Mouse (Mus musculus) gastrocnemius, postnatal 14 days (tissue): ENCODE measurements around the gene Svop. TPM values are rescaled to one million over a fixed set of nuclear protein-coding genes. Genes with fewer than 3 reads are reported as not detected.
A peak's percentile ranks its signal among the peaks of the same experiment; 100 is the strongest.

ENCODE experiments used
- DNase-seq: peaks from one replicate; pipeline ENCODE4 v3.0.0; 2021; ENCODE audit warnings: mixed read lengths
- intact Hi-C: fragments of 180-260 bp; cut with DNase I; formaldehyde crosslinking; loops from one replicate; pipeline ENCODE4 v1.15.1; 2025; ENCODE audit warnings: low total_unique reads
- long read RNA-seq, 2 experiments: library from polyadenylated mRNA; stranded (forward); transcript quantifications; one replicate each; pipeline ENCODE4 v2.0.0; 2021
- total RNA-seq, 2 experiments: library from RNA; stranded (reverse); gene quantifications; 2 replicates each; pipeline ENCODE4 v1.2.3; 2021

Svop gene
- not detected for total RNA-seq
- long read RNA-seq, experiment 1, result 0 reads
- long read RNA-seq, experiment 2, result 0 reads

DNA sequence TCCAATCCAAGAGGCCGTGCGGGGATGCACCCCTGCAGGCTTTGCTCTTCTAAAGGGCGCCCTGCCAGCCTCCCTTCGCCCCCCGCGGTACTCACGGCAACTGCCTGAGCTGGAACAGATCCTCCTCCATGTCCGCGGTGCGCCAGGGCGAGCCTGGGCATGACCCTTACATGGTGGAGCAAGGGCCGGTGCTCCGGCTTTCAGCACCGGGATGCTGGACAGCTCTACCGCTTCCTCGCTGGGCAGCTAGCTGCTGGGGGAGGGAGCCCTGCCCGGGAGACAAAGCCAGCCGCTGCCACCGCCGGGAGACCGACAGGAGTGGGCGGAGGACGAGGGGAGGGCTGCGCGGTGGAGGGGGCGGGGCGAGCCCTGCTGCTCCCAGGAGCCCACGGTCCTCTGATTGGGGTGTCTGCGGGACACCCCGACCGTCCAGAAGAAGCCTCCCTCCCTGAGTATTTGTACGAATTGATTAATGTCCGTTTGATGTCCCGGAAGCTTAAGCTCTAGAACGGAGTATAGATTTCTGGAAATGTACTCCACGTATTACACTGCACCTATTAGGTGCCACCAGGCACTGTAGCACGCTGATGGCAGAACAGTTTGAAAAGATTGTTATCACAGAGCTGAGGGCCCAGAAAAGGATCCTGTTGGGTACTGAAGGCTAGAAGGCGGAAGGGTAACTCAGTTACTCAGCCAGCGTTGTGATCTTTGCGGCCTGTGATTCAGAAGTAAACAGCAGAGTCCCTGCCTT, at the start of gene Svop:
TSS of gene Svop (minus strand) at position 514 of the 751 bp plus-strand sequence.
- intact Hi-C loops, result no loop called here
- peak; percentile 82 for DNase-seq

DNA sequence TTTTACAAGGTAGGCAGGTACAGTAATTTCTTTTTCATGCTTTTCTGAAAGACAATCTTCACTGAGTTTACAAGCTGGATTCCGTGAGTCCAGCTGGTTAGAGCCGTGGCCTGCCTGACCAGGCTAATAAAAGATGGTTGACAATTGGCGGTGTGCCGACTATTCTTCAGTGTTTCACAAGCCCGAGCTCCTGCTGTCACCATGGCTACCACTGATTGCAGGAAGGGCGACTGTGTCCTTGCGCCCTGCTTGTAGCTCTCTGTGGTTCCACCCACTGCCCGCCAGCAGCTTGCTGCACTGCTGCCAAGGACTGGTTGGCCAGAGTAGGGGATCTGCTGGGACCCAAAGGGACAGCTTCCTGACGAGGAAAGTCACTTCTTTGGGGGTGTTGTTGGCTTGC, 47.8 kb upstream of the Svop start:
- intact Hi-C loops, result no loop called here
- peak; percentile 83 for DNase-seq

DNA sequence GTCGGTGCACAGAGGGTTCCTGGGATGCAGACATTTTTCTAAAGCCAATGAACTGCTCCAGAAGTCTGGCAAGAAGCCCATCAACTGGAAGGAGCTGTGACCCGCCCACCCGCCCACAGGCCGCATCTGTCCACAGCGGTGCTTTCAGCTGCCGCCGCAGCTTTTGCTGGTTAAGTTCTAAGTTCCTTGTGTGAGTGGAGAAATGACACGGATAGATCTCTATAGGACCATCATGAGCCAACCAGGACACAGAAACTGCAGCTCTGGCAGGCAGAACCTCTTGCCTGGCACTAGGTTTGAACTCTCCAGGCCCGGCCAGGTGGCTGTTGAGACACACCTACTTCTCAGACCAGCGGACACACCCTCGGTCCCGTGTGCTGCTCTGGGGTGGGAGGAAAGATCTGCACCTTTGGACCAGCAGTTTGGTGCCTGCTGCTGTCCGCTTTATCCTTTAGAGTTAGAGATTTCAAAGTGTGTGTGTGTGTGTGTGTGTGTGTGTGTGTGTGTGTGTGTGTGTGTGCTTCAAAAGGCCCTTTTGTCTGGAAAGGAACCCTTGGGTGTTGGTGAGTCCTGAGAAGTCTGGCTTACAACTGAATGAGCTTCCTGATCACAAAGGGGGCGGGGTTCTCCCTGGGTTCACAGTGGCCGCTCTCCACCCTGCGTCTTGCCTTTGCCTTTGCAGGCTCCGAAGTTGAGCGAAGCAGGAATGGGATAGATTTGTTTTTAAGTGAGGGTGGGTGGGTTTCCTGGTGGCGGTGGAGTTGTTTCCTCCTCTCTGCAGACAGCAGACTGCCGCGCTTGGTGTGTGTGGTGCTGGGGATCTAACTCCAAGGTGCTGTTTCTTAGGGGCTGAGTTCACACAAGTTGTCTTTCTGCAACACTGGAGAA, 47.2 kb upstream of the Svop start:
- intact Hi-C loops, result no loop called here
- no peak for DNase-seq

DNA sequence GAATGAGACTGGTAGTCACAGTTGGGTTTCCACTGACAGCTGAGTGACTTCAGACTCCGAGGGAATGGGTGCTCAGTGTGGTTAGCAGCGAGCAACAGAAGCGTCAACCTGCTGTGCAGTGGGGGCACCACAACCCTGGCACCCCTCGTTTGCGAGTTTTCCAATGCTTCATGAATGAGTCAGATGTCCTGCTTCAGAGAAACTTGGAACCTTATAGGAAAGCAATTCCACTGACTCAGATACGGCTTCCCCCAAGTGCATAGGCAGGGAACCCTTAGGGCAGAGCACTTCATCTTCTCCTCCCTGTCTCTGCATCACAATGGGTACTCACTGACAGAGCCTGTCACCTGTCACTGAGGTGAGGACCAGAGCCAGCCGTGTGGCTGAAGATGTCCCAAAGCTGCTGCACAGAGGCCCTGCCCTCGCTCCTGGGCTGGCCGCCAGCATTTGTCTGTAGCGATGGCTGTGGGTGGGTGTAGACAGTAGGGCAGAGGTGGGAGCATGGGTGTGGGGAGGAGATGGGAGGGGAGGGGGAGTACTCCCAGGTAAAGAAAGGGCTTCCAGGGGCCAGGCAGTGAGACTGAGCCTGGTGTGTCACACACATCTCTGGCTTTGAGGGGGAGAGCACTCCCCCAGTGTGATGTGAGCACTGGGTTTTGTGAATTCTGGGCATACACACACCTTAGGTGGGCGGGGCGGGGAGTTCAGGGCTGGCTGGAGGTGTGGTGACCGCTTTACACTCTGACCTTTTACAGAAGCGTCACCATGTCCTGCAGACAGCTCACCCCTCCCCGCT, 46.3 kb upstream of the Svop start:
- intact Hi-C loops, result no loop called here
- no peak for DNase-seq

DNA sequence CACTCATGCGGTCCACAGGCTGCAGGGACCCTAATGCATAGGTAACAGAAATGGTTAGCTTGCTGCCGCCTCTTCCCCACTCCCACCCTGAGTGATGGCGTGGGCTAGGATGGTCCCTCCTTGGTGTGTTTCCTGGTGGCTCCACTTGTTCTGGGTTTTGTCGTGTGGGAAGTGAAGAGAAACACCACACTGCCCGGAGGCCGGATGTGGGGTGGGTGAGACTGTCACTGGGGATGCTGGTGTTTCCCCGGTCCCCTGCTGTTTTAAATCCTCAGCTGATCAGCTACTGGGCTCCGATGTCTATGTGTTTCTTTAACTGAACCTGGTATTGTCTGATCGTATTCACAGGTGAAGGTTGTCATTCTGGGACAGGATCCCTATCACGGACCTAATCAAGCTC, 44.1 kb upstream of the Svop start:
- DNase-seq, result no peak
- intact Hi-C loops, result no loop called here

DNA sequence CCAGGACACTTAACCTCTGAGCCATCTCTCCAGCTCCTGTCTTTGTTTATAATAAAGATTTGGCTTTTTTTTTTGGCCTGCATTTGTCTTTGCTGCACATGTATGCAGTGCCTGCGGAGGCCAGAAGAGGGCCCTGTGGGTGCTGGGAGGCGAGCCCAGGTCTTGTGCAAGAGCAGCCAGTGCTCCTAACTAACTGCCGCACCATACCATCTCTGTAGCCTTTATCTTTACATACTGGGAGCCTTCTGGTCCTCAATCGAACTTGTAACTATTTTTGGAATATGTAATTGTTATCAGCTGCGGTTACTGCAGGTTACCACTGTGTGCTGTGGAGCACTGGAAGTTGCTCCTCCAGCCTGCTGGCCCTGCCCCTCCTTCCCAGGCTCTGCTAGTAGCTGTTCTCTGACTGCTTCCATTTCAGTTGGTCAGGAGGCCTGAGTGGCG, 42.7 kb upstream of the Svop start:
- peak; percentile 61 for DNase-seq
- intact Hi-C loops, result no loop called here

DNA sequence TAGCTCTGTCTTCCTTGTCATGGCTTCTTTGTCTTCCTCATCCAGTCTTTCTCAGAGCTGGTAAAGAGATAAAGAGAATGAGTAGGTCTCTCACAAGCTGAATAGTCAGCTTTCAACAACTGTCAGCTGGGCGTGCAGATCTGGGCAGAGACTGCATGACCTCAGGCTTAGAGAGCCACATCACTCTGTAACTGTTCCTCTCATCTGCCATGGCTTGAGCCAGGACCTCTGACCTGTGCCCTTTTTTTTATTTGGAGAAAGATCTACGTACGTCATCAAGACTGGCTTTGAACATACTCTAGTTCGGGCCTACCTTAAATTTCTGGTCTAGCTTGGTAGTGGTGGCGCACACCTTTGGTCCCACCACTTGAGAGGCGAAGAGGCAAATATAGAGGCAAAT, 41.5 kb upstream of the Svop start:
- intact Hi-C loops, result no loop called here
- no peak for DNase-seq

DNA sequence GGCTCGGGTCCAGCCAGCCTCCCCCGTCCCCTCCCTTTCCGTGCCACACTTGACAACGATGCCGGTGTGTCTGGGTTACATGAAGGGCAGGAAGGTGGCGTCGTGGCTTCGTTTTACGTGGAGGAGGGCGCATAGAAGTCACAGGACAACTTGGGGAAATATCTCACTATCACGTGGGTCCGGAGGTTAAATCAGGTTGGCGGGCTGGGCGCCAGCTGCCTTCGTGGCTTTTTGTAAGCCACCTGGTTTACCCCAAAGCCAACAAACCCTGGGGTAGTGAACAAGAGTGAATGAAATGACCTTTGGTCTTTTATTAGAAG, 40.1 kb upstream of the Svop start:
- intact Hi-C loops, result no loop called here
- DNase-seq, result peak; percentile 57

DNA sequence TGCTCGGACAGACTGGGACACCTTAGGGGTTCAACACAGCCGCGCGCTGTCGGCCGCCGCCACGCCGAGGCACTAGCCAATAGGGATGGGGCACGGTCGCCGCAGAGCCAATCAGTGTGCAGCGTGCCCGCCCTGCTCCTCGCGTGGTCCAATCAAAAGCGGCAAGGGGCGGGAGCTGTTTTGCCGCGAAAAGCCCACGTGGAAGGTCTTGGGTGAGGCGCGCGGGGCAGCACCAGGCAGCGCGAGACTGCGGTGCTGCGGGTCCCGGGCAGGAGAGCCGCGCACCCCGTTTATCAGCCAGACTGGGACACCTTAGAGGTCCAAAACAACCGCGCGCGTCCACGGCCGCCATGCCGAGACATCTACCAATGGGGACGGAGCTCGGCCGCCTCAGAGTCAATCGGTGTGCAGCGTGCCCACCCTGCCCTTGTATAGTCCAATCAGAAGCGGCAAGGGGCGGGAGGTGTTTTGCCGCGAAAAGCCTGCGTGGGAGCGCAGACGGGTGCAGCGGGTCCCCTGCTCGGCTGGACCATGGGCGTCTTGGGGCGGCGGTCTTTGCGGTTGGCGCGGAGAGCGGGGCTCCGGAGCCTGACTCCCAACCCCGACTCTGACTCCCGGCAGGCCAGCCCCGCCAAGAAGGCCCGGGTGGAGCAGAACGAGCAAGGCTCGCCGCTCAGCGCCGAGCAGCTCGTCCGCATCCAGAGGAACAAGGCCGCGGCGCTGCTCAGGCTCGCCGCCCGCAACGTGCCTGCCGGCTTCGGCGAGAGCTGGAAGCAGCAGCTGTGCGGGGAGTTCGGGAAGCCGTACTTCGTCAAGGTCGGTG, 39.5 kb upstream of the Svop start:
- intact Hi-C loops, result no loop called here
- DNase-seq, result peak; percentile 93

DNA sequence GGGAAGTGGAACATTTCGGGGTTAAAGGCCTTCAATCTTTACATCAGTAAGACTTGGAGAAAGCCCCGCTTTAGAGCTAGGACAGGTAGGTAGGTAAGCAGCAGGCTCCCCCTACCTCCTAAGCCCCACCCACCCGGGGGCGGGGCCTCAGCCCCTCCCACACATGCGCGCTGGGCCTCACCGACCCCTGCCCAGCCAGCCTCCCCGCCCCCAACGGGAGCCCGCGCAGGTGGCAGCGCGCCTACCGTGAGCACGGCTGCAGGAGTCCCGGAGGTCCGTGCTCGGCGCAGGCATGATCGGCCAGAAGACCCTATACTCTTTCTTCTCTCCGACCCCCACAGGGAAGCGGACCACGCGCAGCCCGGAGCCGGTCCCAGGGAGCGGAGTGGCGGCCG, 38.8 kb upstream of the Svop start, which contains the start of gene Ung:
TSS of gene Ung (plus strand) at position 176 of the 395 bp plus-strand sequence.
- intact Hi-C loops, result no loop called here
- peak; percentile 33 for DNase-seq

DNA sequence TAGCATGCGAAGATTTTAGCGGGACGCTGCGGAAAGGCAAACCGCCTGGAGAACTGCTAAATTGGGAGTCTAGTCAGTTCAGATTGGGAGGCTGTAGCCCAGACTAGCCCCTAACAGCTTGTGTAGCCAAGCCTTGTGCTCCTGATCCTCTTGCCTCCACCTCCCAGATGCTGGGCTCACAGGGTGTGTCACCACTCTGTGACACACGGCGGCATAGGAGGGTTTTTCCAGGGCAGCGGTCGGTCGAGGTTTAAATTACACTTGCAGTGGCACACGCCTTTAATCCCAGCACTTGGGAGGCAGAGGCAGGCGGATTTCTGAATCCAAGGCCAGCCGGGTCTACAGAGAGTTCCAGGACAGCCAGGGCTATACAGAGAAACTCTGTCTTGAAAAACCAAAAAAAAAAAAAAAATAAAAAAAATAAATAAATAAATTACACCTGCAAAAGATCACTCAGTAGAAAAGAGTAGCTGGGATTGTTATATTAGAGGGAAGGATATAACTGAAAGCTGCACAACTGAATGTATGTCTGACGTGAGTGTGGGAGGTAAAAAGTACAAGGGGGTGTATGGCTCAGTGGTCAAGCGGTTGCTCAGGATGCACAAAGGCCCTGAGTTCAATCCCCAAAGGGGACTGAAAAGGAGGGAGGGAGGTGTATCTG, 38.3 kb upstream of the Svop start:
- DNase-seq, result no peak
- intact Hi-C loops, result loop anchor here (5.0 kb wide), 1 partner anchor 82 kb away; no protein-coding TSS in a partner anchor

DNA sequence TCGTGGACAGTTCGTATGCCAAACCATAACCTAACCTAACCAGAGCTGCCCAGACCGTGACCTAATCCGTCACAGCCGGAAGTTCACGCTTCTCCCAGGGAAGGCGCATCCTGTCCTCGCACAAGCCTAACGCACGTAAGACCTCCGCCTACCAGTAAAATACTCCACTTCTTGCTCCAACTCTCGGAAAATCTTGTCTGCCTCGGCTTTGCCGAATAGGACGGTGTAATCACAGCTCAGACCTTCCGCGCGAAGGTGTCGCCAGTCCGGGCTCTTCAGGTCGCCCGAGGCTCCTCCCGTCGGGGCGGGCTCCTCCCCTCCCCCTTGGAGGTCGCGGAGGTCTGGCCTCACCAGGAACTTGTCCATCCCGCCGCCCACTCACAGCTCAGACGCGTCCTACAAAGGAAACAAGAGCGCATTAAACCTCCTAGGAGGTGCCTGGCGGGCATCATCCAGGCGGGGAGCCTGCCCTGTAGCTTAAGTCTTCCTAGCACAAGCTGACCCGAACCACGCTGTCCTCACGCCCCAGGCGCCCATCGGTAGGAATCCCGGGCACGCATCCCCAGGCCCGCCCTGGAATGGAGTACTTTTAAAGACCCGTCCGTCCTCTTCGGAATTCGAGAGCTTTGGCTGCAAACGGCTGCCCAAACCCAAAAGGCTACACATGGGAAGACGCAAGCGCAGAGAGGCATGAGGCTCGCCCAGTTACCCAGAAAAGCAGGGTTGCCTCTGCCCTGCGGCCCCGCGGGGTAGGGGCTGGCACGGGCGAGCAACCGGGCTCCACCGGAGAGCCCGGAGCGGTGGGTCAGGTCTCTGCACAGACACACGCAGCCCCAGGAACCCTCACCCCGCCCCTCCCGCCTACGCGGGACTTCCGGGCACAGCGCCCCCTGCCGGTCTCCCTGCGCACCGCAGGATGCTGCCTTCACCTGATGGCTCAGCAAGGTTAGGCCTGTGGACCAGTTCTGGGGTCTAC, 36.3 kb upstream of the Svop start, which contains the start of gene Alkbh2:
TSS of gene Alkbh2 (minus strand) at position 845 of the 976 bp plus-strand sequence.
- peak; percentile 80 for DNase-seq
- intact Hi-C loops, result loop anchor here (5.0 kb wide), 1 partner anchor 80 kb away; no protein-coding TSS in a partner anchor

DNA sequence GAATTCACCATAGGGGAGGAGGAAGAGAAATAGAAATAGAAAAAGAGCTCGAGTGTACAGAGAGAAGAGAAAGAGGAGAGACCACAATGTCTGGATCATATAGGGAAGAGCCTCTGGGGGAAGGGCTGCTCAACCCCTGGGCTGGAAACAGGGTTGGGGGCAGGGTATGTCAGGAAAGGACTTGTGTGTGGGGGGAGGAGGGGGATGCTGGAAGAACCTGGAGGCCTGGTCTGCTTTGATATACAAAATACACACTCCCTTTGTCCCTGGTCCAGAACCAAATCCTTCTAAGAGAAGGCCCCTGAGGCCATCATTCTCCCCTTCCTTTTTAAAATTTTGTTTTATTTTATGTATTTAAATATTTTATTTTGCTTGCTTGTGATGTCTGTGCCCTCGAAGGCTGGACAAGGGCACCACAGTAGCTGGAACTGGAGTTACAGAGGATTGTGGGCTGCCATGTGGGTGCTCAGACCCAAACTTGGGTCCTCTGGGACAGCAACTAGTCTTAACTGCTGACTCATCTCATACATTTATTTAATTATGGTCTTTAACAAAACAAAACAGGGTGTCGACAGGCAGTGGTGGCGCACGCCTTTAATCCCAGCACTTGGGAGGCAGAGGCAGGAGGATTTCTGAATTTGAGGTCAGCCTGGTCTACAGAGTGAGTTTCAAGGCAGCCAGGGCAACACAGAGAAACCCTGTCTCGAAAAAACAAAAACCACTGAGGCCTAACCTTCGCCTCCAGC, 35.3 kb upstream of the Svop start:
- intact Hi-C loops, result loop anchor here (5.0 kb wide), 1 partner anchor 79 kb away; no protein-coding TSS in a partner anchor
- no peak for DNase-seq

DNA sequence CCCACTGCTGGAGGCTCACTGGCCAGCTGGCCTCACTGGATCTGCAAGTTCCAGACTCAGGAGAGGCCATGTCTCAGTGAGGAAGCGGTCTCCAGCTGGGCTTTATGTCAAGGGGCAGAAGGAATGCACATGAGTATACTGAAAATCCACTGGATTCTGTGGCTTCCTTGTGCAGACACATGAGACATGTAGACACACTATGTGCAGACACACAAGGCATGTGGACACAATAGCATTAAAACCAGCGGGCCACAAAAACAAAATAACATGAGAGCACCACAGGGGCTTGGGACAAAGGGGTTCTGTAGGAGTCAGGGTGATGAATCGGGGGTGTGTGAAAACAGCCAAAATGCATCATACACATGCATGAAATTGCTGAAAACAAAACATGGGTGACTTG, 34.6 kb upstream of the Svop start:
- DNase-seq, result no peak
- intact Hi-C loops, result loop anchor here (5.0 kb wide), 1 partner anchor 79 kb away; no protein-coding TSS in a partner anchor

DNA sequence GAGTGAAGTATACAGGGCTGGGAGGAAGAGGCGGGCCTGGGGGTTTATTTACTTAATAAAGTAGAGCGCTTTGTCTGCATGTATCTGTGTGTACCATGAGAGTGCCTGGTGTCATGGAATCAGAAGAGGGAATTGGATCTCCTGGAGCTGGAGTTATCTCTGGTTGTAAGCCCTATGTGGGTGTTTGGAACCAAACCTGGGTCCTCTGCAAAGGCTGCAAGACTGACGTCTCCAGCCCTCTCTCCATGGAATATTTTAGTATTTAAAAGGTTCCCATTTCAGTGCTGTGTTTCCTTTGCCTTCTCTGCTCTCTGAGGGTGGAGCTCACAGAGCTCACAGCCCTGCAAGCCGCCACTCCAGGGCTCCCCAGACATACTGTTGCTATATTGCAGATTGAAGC, 28.4 kb upstream of the Svop start:
- DNase-seq, result no peak
- intact Hi-C loops, result no loop called here

DNA sequence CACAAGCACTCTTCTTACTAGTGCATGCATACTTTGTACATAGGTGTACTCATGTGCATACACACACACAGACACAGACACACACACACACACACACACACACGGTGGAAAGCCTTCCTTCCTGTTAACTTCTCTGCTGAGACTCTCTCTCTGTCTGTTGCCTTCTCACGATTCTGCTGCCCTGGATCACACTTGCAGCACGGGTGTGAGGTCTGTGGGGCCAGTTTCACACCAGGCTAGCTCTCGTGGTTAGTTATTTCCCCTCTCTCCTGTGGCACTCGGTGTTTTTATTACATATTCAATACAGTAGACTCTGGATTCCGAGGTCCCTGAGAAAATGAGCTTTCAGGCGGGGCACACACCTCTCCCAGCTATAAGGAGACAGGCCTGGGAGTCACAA, 25.2 kb upstream of the Svop start:
- no peak for DNase-seq
- intact Hi-C loops, result no loop called here
